Mouse (Mus musculus) lung, adult 2 months (tissue): ENCODE measurements around the gene Rbms3. TPM values are rescaled to one million over a fixed set of nuclear protein-coding genes. Genes with fewer than 3 reads are reported as not detected.
A peak's percentile ranks its signal among the peaks of the same experiment; 100 is the strongest.

ENCODE experiments used
- DNase-seq: peaks from one replicate; pipeline ENCODE4 v3.0.0; 2022
- H3K4me1 ChIP-seq: fragments of 200-500 bp; 2 replicates; pipeline ENCODE4 v1.6.1; 2011; ENCODE audit warnings: low read length; ENCODE audit not compliant: control insufficient read depth, insufficient read depth
- H3K4me3 ChIP-seq: fragments of 200-500 bp; replicated peaks from 2 replicates; pipeline ENCODE3; 2011; ENCODE audit warnings: low read depth, mild to moderate bottlenecking, control low read depth, low read length; ENCODE audit errors: extremely low read depth
- CTCF ChIP-seq: fragments of 200-500 bp; IDR thresholded peaks from 2 replicates; pipeline ENCODE4 v1.5.1; 2011; ENCODE audit warnings: mild to moderate bottlenecking, low read length, control low read depth; ENCODE audit not compliant: insufficient read depth
- POLR2A ChIP-seq: fragments of 200-500 bp; IDR thresholded peaks from 2 replicates; pipeline ENCODE4 v1.6.1; 2011; ENCODE audit warnings: low read depth, mild to moderate bottlenecking, control low read depth, low read length, borderline replicate concordance; ENCODE audit errors: extremely low read depth
- WGBS: fragments of 180-500 bp; shearing (Covaris S2); methylation state at CpG from one replicate; pipeline ENCODE4 v1.1.7; 2018; 5-methylcytosine and 5-hydroxymethylcytosine counted together
- polyA plus RNA-seq: library from polyadenylated mRNA; depleted of rRNA; stranded (reverse); fragments of >200 nt; gene quantifications from 2 replicates; pipeline ENCODE4 v1.2.3, GENCODE M21; 2012

The Rbms3 gene
- polyA plus RNA-seq, 1 experiment: 35.8 TPM

GRCm38 (mm10) chr9:116807166-116808081 lies 822.3 kb downstream of the Rbms3 start:
- no peak for TF ChIP-seq CTCF
- no peak for TF ChIP-seq POLR2A
- H3K4me3 ChIP-seq: no peak overlapping the region
- WGBS: 50% methylated on average over 16 of the region's 16 CpGs
- peaks cover 3% of the 10 kb centered on the region for H3K4me1 ChIP-seq
- peak; percentile 40 for DNase-seq

GRCm38 (mm10) chr9:116803292-116803731 lies 826.4 kb downstream of the Rbms3 start:
- H3K4me1 ChIP-seq: peaks cover 3% of the 10 kb centered on the region
- no peak overlapping the region for H3K4me3 ChIP-seq
- no peak for TF ChIP-seq POLR2A
- no peak for TF ChIP-seq CTCF
- DNase-seq: no peak
- WGBS: 84% methylated on average over 3 of the region's 3 CpGs

DNA sequence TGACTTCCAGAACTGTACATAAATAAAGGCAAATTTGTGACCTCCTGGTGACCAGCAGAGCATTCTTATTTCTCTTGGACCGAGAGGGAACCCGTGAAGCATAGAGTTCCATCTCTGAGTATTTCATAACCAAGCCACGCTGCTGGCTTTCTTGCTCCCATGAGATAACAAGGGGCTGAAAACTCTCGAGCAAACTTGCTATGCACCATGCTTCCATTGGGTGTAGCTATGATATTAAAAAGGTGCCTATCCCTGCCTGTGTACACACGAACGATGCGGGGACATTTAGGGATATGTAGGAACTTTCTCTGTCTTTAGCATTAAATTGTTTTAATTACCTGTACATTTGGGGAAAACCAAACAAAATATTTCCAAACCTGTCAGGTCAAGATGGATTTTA lies 827.1 kb downstream of the Rbms3 start:
- Histone ChIP-seq H3K4me3 (no peak overlapping the region), H3K4me1 (peaks cover 3% of the 10 kb centered on the region)
- WGBS: 53% methylated on average over 7 of the region's 7 CpGs
- no peak for TF ChIP-seq CTCF
- TF ChIP-seq POLR2A: no peak
- DNase-seq: no peak

- WGBS: 87% methylated on average over 2 of the region's 2 CpGs
- no peaks in the 10 kb centered on the region; the same call in 1 of the 2 replicates for H3K4me1 ChIP-seq
- TF ChIP-seq POLR2A (no peak), CTCF (no peak)
- H3K4me3 ChIP-seq: no peak overlapping the region
- no peak for DNase-seq
These were observed 834.3 kb downstream of the Rbms3 start for GRCm38 (mm10) chr9:116795240-116795955.

DNA sequence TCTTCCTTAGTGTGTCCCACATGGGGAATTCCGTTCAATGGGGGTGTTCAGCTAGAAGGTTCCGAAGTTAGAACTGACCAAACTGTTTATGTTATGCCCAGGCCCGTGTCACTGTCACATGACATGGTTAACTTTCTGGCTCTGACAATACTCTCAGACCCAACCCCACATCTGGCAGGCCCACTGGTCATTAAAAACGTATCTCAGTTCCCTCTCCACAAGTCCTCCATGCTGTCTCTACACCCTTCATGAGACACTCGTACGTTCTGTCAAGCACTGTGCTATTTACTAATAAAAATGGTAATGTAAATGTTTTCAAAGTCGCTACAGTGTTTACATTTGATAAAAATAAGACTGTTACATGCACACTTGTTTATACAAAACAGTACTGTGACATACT lies 837.9 kb downstream of the Rbms3 start:
- DNase-seq: no peak
- WGBS: 48% methylated on average over 7 of the region's 7 CpGs
- H3K4me1 ChIP-seq: no peaks in the 10 kb centered on the region; the same call in 1 of the 2 replicates
- no peak overlapping the region for H3K4me3 ChIP-seq
- no peak for TF ChIP-seq POLR2A

DNA sequence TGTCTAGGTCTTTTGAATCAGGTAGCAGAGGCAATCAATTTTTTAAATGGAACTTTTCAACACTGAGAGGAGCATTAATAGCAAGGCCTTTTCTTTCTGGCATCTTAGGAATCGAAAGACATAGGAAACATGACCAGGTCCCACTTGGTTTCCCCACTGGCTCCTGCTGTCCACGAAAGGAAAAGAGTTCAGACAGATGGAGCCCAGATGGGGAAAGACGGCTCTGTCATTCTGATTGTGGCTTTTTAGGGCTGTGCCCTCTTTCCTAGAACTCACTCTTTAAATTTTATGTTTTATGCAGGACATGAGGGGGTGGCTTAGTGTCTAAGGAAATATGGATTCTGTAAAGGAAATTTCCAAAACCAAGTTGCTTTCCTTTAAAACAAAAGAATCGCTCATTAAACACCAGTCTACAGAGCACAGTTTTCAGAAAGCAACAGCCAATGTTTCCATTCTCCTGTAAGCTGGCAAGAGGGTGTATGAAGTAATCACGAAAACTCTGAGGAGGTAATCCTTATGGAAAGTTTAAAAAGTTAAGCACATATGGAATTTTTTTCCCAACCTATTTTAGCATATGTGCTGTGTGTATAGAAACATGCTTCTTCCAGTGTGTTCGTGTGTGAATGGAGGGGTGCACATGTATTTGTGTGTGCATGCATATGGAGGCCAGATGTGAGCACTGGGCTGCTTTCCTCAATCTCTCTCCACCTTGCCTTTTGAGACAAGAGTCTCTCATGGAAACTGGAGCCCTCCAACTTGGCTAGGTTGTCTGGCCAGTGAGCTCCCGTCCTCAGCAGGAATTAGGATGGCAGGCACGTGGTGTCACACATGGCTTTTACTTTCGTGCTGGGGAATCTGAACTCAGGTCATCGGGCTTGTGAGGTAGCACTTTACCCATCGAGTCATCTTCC lies 843.3 kb downstream of the Rbms3 start:
- Histone ChIP-seq H3K4me3 (no peak overlapping the region), H3K4me1 (no peaks in the 10 kb centered on the region)
- no peak for DNase-seq
- no peak for TF ChIP-seq CTCF
- 85% methylated on average over 11 of the region's 11 CpGs for WGBS

GRCm38 (mm10) chr9:116771820-116772219 lies 857.9 kb downstream of the Rbms3 start:
- DNase-seq: no peak
- TF ChIP-seq CTCF (no peak), POLR2A (no peak)
- 65% methylated on average over 3 of the region's 3 CpGs for WGBS
- no peaks in the 10 kb centered on the region; the same call in 1 of the 2 replicates for H3K4me1 ChIP-seq
- no peak overlapping the region for H3K4me3 ChIP-seq

GRCm38 (mm10) chr9:116769358-116770054 lies 860.2 kb downstream of the Rbms3 start:
- H3K4me3 ChIP-seq: no peak overlapping the region
- no peak for TF ChIP-seq CTCF
- no peak for TF ChIP-seq POLR2A
- H3K4me1 ChIP-seq: no peaks in the 10 kb centered on the region
- WGBS: 49% methylated on average over 12 of the region's 12 CpGs
- no peak for DNase-seq

- WGBS: 43% methylated on average over 10 of the region's 10 CpGs
- no peak overlapping the region for H3K4me3 ChIP-seq
- DNase-seq: no peak
- no peaks in the 10 kb centered on the region for H3K4me1 ChIP-seq
- TF ChIP-seq POLR2A (no peak), CTCF (no peak)
These were observed 867.2 kb downstream of the Rbms3 start for GRCm38 (mm10) chr9:116762395-116763025.
